Mouse (Mus musculus) hindbrain, postnatal 0 days (tissue): ENCODE data around the gene Lypla2. TPM values are rescaled to one million over a fixed set of nuclear protein-coding genes. Genes with fewer than 3 reads are reported as not detected.
A peak's percentile ranks its signal among the peaks of the same experiment; 100 is the strongest.

ENCODE experiments used
- ATAC-seq: fragments of 200-750 bp; cut with Nextera tagmentation; 2 replicates; pipeline ENCODE4 v1.8.0; 2017; ENCODE audit warnings: mild to moderate bottlenecking, moderate TSS enrichment, moderate library complexity
- DNase-seq: peaks from one replicate; pipeline ENCODE4 v3.0.0-alpha.2; 2015; ENCODE audit warnings: low spot score
- H3K27ac ChIP-seq: fragments of 300-500 bp; sonication (generic); 2 replicates; pipeline ENCODE4 v1.5.1; 2014; ENCODE audit warnings: mild to moderate bottlenecking
- H3K27me3 ChIP-seq: fragments of 300-500 bp; sonication (generic); 2 replicates; pipeline ENCODE4 v1.6.1; 2014; ENCODE audit warnings: low read length, mixed read lengths; ENCODE audit not compliant: insufficient read depth
- H3K36me3 ChIP-seq: fragments of 300-500 bp; sonication (generic); 2 replicates; pipeline ENCODE4 v1.6.1; 2014; ENCODE audit warnings: low read length, mixed read lengths; ENCODE audit not compliant: insufficient read depth
- H3K4me1 ChIP-seq: fragments of 300-500 bp; sonication (generic); 2 replicates; pipeline ENCODE4 v1.6.1; 2014; ENCODE audit warnings: antibody characterized with exemption, low read length, mixed read lengths; ENCODE audit not compliant: insufficient read depth
- H3K4me2 ChIP-seq: fragments of 300-500 bp; sonication (generic); 2 replicates; pipeline ENCODE4 v1.6.1; 2014; ENCODE audit warnings: low read depth, mild to moderate bottlenecking, low read length, moderate library complexity, mixed read lengths
- H3K4me3 ChIP-seq: fragments of 300-500 bp; sonication (generic); 2 replicates; pipeline ENCODE4 v1.5.1; 2014; ENCODE audit warnings: low read length
- H3K9ac ChIP-seq: fragments of 300-500 bp; sonication (generic); replicated peaks from 2 replicates; pipeline ENCODE4 v1.6.1; 2014; ENCODE audit warnings: mild to moderate bottlenecking, low read length, moderate library complexity, mixed read lengths
- H3K9me3 ChIP-seq: fragments of 300-500 bp; sonication (generic); 2 replicates; pipeline ENCODE4 v1.6.1; 2016; ENCODE audit warnings: low read length, mixed read lengths
- CTCF ChIP-seq: IDR thresholded peaks from 2 replicates; pipeline ENCODE4 v1.5.1; 2016; ENCODE audit warnings: antibody characterized with exemption, control low read depth, low read depth
- WGBS: fragments of 180-500 bp; shearing (Covaris S2); extraction: QIAGEN DNeasy Blood & Tissue Kit; methylation state at CpG from one replicate; pipeline ENCODE4 v1.1.7; 2014; 5-methylcytosine and 5-hydroxymethylcytosine counted together
- polyA plus RNA-seq: library from polyadenylated mRNA; unstranded; fragments of >200 nt; fragmentation: Nextera tagmentation; extraction: Ambion mirVana; gene quantifications from 2 replicates; pipeline ENCODE4 v1.2.1, GENCODE M21; 2015
- total RNA-seq: library from RNA; depleted of rRNA; stranded (reverse); fragments of >200 nt; gene quantifications from 2 replicates; pipeline ENCODE4 v1.2.3, GENCODE M21; 2014

Gene Lypla2
- total and polyA plus RNA-seq, 2 experiments from 2014 or later: 172 to 186 TPM

DNA sequence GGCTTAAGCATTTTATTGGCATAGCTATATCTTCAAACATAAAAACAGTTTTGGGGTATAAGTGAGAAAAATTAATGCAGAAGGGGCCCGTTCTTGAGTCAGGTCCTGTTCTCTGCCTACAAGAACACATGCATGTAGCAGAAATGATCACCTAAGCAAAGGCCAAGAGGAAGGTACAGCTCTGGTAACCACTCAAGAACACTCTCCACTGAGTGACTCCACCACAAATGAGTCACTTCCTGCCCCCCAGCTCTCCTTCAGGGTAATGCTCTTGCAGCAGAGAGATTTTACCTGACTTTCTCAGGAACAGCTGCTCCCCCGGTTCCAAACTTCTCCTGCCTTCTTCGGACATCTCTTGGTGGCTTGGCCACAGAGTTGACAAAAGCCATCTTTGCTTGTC is 34.4 kb upstream of the Lypla2 start:
- Histone ChIP-seq H3K27me3 (no peaks in the 10 kb centered on the region), H3K36me3 (peaks cover 78% of the 10 kb centered on the region), H3K4me3 (no peak overlapping the region), H3K9me3 (no peaks in the 10 kb centered on the region), H3K4me2 (no peak overlapping the region), H3K9ac (no peak overlapping the region), H3K27ac (no peak overlapping the region), H3K4me1 (no peaks in the 10 kb centered on the region)
- 96% methylated on average over 3 of the region's 3 CpGs for WGBS
- no peak for DNase-seq
- no peak for TF ChIP-seq CTCF
- no peak for ATAC-seq

GRCm38 (mm10) chr4:136004921-136005320 is 32.5 kb upstream of the Lypla2 start:
- no peaks in the 10 kb centered on the region for H3K9me3 ChIP-seq
- TF ChIP-seq CTCF: no peak
- H3K4me3 ChIP-seq: no peak overlapping the region
- H3K4me1 ChIP-seq: no peaks in the 10 kb centered on the region
- H3K27me3 ChIP-seq: no peaks in the 10 kb centered on the region
- WGBS: 93% methylated on average over 2 of the region's 2 CpGs
- H3K9ac ChIP-seq: no peak overlapping the region
- H3K4me2 ChIP-seq: no peak overlapping the region
- ATAC-seq: no peak
- H3K27ac ChIP-seq: no peak overlapping the region
- peaks cover 69% of the 10 kb centered on the region for H3K36me3 ChIP-seq
- DNase-seq: no peak

GRCm38 (mm10) chr4:136004107-136004675 is 31.8 kb upstream of the Lypla2 start:
- Histone ChIP-seq H3K27me3 (no peaks in the 10 kb centered on the region), H3K4me1 (no peaks in the 10 kb centered on the region), H3K9me3 (no peaks in the 10 kb centered on the region), H3K4me2 (no peak overlapping the region), H3K27ac (no peak overlapping the region), H3K9ac (no peak overlapping the region), H3K36me3 (peaks cover 62% of the 10 kb centered on the region), H3K4me3 (no peak overlapping the region)
- TF ChIP-seq CTCF: no peak
- DNase-seq: no peak
- no peak for ATAC-seq
- WGBS: 84% methylated on average over 5 of the region's 5 CpGs

DNA sequence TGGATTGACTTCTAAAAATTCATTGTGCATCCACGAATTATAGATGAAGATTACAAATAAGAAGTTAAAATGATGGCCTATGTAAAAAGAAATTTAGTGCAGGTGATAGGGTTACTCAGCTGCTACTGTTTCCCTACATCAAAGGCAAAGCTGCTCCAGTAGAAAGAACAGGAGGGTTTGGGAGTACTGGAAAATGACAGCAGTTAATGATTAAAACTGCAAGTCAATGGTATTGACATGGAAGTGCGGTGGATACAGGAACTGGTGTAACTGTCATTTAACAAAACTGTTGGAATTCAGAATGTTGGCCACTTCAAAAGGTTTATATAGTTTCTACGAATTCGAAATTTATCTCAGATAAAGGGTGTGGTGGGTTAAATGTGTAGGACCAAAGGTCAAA is 22.7 kb upstream of the Lypla2 start:
- no peaks in the 10 kb centered on the region for H3K4me1 ChIP-seq
- ATAC-seq (no peak), DNase-seq (no peak)
- H3K4me2 ChIP-seq: no peak overlapping the region
- no peaks in the 10 kb centered on the region for H3K27me3 ChIP-seq
- no peaks in the 10 kb centered on the region for H3K9me3 ChIP-seq
- no peak overlapping the region for H3K9ac ChIP-seq
- no peak overlapping the region for H3K4me3 ChIP-seq
- no peak for TF ChIP-seq CTCF
- no peak overlapping the region for H3K27ac ChIP-seq
- H3K36me3 ChIP-seq: no peaks in the 10 kb centered on the region
- whole genome bisulfite sequencing: 85% methylated on average over 4 of the region's 4 CpGs

GRCm38 (mm10) chr4:135993941-135994340 is 21.5 kb upstream of the Lypla2 start:
- H3K9me3 ChIP-seq: no peaks in the 10 kb centered on the region
- DNase-seq: no peak
- no peaks in the 10 kb centered on the region for H3K27me3 ChIP-seq
- H3K27ac ChIP-seq: no peak overlapping the region
- H3K36me3 ChIP-seq: no peaks in the 10 kb centered on the region
- 95% methylated on average over 6 of the region's 6 CpGs for WGBS
- no peak overlapping the region for H3K4me3 ChIP-seq
- no peak overlapping the region for H3K9ac ChIP-seq
- TF ChIP-seq CTCF: no peak
- H3K4me1 ChIP-seq: no peaks in the 10 kb centered on the region
- no peak overlapping the region for H3K4me2 ChIP-seq
- ATAC-seq: no peak

GRCm38 (mm10) chr4:135987714-135988113 is 15.3 kb upstream of the Lypla2 start:
- H3K36me3 ChIP-seq: peaks cover 12% of the 10 kb centered on the region
- no peak for ATAC-seq

DNA sequence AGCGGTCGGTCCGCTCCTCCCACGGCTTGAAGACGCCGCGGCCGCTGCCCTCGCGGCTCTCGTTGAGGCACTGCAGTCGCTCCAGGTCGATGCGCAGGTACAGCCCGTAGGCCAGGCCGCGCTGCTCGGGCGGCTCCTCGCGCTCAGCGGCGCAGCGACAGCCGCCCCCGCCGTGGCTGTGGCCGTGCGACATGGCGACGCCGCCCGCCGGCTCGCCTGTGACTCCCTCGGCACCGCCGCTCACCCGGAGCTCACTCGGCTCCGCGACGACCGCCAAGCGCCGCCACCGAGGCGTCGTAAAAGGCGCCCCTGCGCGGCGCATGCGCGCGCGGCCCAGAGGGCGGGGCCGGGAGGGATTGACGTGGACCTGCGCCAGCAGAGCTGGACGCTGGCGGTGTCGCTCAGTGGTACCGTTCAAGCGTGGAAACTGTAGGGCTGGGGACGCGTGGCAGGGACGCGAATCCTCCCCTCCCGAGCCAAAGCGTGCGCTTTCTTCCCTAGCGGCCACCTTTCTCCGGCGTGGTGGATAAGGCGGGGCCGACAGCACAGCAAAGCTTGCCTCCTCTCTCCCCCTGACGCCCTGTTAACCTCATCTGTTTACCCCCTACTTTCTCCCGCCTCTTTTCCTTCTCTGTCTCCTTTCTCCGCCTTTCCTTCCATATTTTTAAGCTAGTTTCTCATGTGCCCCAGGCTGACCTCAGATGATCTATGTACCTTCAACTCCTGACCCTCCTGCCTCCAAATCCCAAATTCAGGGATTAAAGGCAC is 14.7 kb upstream of the Lypla2 start, which contains the start of gene Pithd1:
Gene Pithd1, minus strand, starts transcription at position 322 of the 768 bp plus-strand sequence.
- peak; percentile 37 for TF ChIP-seq CTCF
- under 1% methylated on average over 75 of the region's 81 CpGs for WGBS

More at GRCm38 (mm10) chr4:135987714-135988113, 15.3 kb upstream of the Lypla2 start:
- Histone ChIP-seq H3K9ac (peak overlapping the region; percentile 89), H3K4me3 (peak overlapping the region; percentile 84), H3K27me3 (no peaks in the 10 kb centered on the region), H3K4me1 (peaks cover 12% of the 10 kb centered on the region), H3K9me3 (no peaks in the 10 kb centered on the region), H3K27ac (peak overlapping the region; percentile 80; the same call in 1 of the 2 replicates), H3K4me2 (peak overlapping the region; percentile 99)
- TF ChIP-seq CTCF: no peak
- no peak for DNase-seq
- WGBS: 65% methylated on average over 9 of the region's 9 CpGs

More for the DNA sequence above, 14.7 kb upstream of the Lypla2 start, which contains the start of gene Pithd1:
- DNase-seq (peak; percentile 97), ATAC-seq (peak; percentile 96)
- peaks cover 12% of the 10 kb centered on the region for H3K4me1 ChIP-seq
- H3K9me3 ChIP-seq: no peaks in the 10 kb centered on the region
- no peaks in the 10 kb centered on the region for H3K27me3 ChIP-seq
- H3K4me2 ChIP-seq: peak within 1 kb of the TSS; percentile 99
- H3K9ac ChIP-seq: peak within 1 kb of the TSS; percentile 89
- peak within 1 kb of the TSS; percentile 80 for H3K27ac ChIP-seq
- peaks cover 12% of the 10 kb centered on the region for H3K36me3 ChIP-seq
- H3K4me3 ChIP-seq: peak within 1 kb of the TSS; percentile 84
